Mouse (Mus musculus) ZHBTc4 (cell line): ENCODE measurements at regions not wholly inside any gene's neighbourhood (a gene's known extent, or its start where the extent isn't known, plus 50 kb on each side); places are given as distances from the start of the nearest gene placed in this dataset.

Experiments used
- DNase-seq: peaks from one replicate; pipeline ENCODE4 v3.0.0-alpha.2; 2011; ENCODE audit warnings: low read depth, low spot score

- DNase-seq: no peak
Measured at GRCm38 (mm10) chr10:99902280-99903231, 112.9 kb upstream of the Kitl start.

- no peak for DNase-seq
Measured at GRCm38 (mm10) chr10:99900955-99901835, 114.2 kb upstream of the Kitl start.

- no peak for DNase-seq
Measured at GRCm38 (mm10) chr10:99893999-99894398, 121.4 kb upstream of the Kitl start.

- no peak for DNase-seq
Measured at GRCm38 (mm10) chr10:99891899-99892298, 123.5 kb upstream of the Kitl start.

- no peak for DNase-seq
Measured at GRCm38 (mm10) chr10:99881901-99882300, 122.4 kb upstream of the Csl start.

GRCm38 (mm10) chr10:99879362-99879761 is 119.9 kb upstream of the Csl start:
- no peak for DNase-seq

- DNase-seq: no peak
Measured at GRCm38 (mm10) chr10:99864711-99865110, 105.3 kb upstream of the Csl start.

- no peak for DNase-seq
Measured at GRCm38 (mm10) chr10:99860322-99861089, 101.0 kb upstream of the Csl start.

- DNase-seq: no peak
Measured at GRCm38 (mm10) chr10:99844110-99844509, 84.7 kb upstream of the Csl start.

- peak; percentile 56 for DNase-seq
Measured at GRCm38 (mm10) chr10:99841167-99841843, 81.8 kb upstream of the Csl start.

GRCm38 (mm10) chr10:99840179-99840876 is 80.9 kb upstream of the Csl start:
- DNase-seq: no peak

GRCm38 (mm10) chr10:99836835-99837412 is 77.5 kb upstream of the Csl start:
- no peak for DNase-seq

- DNase-seq: no peak
Measured at GRCm38 (mm10) chr10:99834905-99835633, 75.6 kb upstream of the Csl start.

GRCm38 (mm10) chr10:99829974-99830373 is 70.5 kb upstream of the Csl start:
- no peak for DNase-seq

GRCm38 (mm10) chr10:99827476-99827875 is 68.0 kb upstream of the Csl start:
- DNase-seq: no peak

- DNase-seq: no peak
Measured at GRCm38 (mm10) chr10:99825881-99826280, 66.4 kb upstream of the Csl start.

- DNase-seq: no peak
Measured at GRCm38 (mm10) chr10:99812069-99812650, 52.7 kb upstream of the Csl start.

- no peak for DNase-seq
Measured at GRCm38 (mm10) chr10:99811430-99811829, 52.0 kb upstream of the Csl start.
